Mouse (Mus musculus): ENCODE measurements around the gene Tox2.

The Tox2 gene

DNA sequence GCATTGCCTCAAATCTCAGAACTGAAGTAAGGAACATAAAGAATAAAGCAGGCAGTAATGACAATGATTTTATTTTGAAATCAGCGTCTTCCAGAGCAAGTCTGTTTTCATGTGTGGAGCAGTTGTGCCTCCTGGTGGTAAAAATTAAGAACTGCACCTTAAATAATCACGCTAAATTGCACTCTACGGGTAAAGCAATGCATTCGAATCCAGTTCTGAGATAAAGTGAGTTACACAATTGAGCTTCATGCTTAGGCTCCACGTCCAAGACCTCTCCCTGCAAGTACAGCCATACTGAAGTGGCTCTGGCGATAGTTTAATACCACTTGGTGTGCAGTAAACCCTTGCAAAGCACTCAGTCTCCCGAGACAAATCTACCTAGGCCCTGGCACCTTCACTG is 127.8 kb downstream of the Tox2 start:
- DNase-seq (ENCODE audit: low read depth), result peak; percentile 79

DNA sequence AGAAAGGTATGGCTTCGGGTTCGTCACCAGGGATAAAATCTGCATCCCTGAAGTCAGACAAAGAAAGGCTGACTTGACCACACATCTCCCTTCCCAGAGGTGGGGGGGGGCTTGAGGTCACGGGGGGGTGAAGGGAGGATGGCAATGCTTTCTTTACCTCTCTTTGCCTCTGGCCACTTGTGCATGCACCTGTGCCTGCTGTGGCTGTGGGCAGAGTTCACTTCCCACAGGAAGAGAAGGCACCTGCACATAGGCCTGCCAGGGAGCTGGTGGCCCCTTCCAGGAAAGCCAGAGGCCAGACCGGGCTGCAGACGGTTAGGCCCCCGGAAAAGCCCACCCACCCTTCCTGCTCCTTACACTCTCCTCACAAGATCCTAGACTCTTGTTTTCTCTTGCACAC is 128.5 kb downstream of the Tox2 start:
- DNase-seq (ENCODE audit: low read depth), result no peak

DNA sequence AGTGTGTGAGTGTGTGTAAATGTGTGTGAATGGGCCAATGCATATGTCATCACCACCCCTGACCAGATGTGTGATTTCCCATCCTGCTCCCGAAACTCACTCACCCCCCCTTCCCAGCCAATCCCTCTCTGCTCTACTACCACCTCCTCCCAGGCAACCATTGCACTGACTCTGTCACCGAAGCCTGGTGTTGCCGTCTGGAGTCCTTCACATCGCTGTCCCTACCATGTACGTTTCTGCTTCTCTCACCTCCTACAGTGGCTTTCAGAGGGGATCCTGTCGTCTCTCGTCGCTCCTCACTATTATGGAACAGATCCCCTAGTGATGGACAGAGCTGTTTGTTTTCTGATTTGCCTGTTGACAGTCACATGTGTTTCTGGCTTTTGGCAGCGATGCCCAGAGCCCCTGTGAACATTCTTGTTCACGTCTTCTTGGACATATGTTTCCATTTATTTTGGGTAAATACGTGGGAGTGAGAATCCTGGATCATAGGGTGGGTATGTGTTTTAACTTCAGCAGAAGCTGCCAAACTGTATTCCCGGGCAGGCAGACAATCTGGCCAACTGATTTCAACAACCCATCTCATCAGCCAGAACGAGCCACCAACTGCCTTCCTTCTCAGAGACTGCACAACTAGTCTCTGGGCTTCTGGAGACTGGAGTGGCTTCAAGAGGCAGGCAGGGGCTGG is 129.6 kb downstream of the Tox2 start:
- DNase-seq (ENCODE audit: low read depth), result no peak

DNA sequence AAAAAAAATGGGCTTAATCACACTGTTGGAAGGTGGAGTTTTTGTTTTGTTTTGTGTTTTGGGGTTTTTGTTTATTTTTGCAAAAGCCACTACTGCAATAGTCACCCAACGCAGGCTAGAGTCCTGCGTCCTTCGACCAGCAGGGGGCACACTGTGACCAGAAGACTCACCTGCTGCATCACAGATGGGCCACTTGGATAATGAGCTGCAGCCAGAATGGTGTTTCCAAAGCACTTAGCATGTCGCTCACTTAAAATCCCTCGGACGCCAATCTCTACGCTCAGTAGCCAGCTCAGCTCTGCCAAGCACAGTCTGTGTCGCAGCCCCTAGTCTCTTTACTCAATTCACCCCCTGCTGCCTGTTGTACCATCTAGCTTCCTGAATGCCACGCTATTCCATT is 137.3 kb downstream of the Tox2 start:
- peak; percentile 47 for DNase-seq (ENCODE audit: low read depth)

DNA sequence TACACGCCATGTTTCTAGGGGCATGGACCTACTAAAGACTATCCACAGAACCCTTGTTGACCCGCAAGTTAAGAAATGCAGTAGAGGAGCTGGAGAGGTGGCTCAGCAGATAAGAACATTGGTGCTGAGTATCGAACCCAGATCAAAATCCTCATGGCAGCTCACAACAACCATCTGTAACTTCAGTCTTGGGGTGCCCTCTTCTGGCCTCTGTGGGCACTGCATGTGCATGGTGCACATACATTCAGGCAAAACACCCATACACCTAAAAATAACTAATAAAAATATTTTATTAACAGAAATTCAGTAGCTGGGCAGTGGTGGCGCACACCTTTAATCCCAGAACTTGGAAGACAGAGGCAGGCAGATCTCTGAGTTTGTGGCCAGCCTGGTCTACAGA is 140.7 kb downstream of the Tox2 start:
- DNase-seq (ENCODE audit: low read depth), result peak; percentile 27

DNA sequence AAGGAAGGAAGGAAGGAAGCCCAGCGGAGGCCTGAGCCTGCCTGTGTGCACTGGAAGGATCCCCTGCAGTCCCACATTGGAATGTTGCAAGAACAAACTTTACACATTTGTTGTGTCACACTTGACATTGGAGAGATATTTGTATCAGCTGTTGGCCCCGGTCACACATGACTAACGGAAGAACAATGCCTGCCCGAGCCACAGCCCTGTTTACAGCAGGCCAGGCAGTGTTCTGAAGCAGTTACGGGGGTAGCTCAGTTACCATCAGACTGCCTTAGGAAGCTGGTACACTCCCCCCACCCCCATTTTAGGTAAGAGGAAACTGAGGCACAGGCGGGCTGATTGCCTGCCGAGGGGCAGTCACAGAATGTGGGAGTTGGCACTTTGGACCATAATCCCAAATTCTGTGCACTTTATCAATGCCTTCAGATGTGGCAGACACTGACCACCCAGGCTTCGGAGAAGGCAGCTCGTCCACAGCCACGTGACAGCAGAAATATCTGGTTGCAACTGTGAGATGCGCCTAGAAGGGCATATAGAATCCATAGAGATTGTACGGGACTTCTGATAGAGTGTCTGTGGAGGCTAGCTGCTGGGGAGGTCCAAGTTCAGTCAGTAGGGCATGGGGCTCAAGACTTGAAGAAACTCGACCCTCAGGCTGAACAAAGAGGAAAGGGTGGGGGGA is 142.2 kb downstream of the Tox2 start:
- no peak for DNase-seq (ENCODE audit: low read depth)

DNA sequence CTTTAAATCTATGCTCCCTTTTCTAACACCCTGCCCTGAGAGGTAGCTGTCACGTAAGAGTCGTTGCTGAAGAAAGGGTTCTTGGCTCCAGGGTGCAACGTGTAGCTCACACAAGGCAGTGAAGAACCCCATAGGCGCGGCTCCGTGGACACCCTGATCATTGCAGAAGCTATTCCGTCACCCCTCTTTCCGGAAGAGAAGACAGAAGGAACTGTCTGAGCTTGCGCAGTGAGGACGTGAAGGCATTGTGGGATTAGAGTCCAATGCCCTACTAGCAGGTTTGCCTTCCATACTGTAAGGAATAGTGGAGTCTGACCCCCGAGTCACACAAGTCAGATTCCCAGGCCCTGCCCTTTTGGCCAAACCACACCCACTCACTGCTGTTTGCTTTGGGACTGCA is 143.6 kb downstream of the Tox2 start:
- DNase-seq (ENCODE audit: low read depth), result no peak

DNA sequence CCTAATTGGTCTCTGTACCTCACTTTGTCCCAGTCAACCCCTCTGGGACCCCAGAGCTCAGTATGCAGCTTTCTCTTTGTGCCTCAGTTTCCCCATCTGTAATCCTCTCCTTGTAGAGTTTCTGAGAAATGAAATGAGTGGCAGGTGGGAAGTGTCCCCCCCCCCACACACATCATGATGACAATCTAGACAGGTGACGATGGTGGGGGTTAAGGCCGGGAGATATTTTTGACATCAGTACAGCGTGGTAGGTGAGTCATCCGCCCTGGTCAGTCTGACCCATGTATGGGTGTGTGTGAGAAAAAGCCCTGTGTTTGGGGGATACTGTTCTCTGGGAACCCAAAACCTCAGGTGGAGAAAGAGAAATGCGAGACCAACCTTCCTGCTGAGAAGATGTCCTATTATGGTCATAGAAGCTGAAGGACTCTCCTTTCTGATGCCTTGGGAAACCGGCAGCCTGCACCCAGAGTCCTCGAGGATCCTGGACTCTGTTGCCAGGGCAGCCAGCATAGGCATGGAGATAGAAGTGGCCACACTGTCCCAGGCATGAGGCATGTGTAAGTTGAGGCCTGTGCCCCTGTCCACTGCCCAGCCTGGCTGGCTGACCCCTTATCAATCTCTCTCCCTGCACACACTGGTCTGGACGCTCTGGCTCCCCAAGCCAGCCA is 144.7 kb downstream of the Tox2 start:
- no peak for DNase-seq (ENCODE audit: low read depth)

DNA sequence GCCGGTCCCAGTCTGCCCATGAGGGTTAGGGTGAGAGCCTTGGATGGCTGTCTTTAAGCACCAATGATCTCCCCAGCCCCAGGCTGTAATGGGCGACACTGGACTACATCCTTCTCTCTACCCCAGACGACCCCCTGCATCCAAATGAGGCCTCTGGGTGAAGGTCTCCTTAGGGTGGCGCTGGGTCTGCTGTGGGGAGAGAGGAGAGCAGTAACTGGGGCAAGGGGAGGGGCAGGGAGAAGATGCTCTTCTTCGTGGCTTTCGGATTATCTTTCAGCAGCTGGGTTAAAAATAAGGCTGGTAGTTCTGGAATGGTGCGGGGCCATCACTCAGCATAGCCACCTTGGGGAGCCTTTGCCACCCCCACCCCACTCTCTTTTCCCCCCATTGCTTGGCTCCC is 145.8 kb downstream of the Tox2 start:
- DNase-seq (ENCODE audit: low read depth), result no peak

DNA sequence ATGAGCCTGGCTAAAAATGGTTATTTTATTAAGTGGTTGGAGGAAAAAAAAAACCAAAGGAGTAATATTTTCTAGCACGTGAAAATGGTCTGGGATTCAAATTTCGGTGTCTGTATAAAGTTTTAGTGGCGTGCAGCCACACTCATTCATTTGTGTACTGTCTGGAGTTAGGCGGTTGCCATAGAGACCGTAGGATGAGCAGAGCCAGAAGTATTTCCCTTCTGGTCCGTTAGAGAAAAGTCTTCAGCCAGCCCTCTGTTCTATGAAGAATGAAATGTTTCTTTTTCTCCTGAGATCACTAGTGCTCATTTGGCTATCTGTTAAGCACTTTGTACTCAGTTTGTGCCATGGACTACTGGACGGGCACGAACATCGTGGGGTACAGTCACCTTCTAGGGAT is 146.5 kb downstream of the Tox2 start:
- no peak for DNase-seq (ENCODE audit: low read depth)

DNA sequence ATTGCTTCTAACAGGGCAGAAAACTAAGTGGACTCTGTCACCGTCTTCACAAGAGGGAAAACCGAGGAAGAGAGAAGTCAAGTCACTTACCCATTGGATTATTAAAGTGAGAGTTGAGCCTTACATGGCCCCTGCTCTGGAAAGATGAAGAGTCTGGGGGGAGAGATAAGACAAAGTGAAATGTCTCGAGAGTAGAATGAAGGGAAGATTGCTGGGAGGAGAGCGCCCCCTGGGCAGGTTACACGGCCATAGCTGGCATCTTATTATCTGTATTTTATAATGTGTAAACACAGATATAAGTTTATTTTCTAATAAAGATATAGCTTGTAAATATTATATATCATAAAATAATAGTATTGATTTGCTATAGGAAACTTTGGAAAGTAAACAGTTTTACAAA is 147.5 kb downstream of the Tox2 start:
- peak; percentile 10 for DNase-seq (ENCODE audit: low read depth)

DNA sequence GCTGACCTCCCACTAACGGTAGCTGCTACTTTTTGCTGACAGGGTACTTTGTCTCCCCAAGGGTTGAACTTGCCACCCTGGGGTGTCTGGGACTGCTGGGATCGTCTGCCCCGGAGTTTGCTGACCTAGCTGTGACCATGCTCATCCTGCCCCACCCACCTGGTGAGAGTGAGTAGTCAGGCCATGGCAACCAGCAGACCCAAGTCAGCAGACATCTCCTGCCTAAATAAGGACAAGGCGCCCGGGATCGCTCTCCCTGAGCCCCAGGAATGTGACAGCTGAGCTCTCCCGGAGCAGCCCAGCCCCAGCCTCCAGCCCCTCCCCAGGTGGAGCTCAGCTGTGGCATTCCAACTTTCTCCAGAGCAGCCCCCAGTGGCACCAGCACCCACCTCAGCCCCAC is 150.8 kb downstream of the Tox2 start:
- DNase-seq (ENCODE audit: low read depth), result no peak

DNA sequence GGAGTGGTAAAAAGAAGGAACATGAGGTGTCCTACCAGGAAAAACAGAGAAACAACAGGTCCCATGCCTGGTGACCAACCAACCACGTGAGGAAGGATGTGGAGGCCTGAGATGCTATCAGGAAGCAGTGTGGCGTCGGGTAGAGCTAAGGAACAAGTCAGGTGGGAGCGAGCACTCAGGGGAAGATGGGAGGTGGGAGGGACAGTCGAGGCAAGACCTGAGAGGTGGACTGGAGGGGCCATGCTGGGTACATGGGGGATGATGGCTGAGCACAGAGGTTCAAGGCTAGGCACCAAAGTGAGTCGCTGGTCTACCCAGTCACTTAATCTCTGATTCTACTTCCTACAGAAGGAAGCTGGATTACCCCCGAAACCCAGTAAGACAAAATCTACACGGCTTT is 152.7 kb downstream of the Tox2 start:
- no peak for DNase-seq (ENCODE audit: low read depth)

DNA sequence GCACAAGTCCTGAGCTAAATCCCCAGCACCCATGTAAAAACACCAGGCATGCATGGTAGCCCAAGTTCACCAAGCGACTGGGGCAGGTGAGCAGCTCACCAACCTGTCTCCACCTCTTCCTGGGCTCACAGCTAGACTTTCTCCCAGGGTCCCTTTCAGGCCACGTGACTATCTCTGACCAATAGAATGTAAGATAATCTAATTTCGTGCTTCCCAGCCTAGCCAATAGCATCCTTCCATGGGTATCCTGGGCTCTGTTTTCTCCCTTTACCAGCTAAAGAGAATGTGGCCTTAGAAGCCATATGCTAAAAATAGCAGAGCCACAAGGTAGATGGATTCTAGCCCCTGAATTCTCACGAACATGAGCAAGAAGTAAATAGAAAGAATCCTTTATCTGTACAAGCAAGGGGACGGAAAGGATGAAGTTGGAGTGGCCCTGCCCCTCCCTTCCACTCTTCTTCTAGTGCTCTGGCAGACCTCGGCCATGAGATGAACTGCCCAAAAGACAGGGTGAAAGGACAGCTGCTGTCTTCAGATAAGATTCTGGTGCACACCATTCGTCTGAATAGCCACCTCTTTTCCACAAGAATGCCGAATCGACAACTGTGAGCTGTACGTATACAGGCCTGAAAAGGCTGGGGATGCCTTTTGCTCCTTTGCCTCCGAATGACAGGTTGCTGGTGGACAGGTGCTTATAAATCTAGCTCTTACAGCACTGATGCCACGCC is 153.4 kb downstream of the Tox2 start:
- no peak for DNase-seq (ENCODE audit: low read depth)

DNA sequence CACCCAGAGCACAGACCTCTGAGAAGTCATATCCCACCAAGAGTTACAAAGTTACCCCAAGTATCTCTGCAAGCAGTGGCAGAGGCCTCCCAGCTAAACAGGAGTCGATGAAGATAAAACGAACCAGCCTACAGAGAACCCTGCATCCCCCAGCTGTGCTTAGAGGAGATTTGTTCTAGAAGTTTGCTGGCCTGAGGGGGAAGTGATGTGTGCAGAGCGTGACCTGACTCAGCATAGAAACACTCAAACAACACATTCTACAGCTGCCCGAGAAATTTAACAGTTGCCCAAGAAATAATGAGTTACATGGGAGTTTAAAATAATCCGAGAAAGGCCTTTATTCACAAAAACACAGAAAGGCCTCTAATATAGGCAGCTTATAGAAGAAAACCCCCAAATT is 155.7 kb downstream of the Tox2 start:
- no peak for DNase-seq (ENCODE audit: low read depth)

DNA sequence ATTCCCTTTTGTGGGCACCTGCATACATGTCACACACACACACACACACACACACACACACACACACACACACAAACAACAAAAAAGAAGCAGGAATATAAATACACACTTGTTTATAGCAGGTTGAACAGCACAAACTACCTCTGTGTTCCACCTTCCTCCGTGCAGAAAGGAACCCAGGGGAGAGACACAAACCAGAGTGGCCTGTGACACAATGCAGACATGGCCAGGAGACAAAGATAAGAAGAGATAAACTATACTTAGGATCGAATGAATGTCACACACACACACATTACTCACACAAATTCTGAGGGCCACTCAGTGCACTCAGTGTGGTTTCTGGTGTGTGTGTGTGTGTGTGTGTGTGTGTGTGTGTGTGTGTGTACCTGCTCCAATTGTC is 156.3 kb downstream of the Tox2 start:
- DNase-seq (ENCODE audit: low read depth), result no peak

DNA sequence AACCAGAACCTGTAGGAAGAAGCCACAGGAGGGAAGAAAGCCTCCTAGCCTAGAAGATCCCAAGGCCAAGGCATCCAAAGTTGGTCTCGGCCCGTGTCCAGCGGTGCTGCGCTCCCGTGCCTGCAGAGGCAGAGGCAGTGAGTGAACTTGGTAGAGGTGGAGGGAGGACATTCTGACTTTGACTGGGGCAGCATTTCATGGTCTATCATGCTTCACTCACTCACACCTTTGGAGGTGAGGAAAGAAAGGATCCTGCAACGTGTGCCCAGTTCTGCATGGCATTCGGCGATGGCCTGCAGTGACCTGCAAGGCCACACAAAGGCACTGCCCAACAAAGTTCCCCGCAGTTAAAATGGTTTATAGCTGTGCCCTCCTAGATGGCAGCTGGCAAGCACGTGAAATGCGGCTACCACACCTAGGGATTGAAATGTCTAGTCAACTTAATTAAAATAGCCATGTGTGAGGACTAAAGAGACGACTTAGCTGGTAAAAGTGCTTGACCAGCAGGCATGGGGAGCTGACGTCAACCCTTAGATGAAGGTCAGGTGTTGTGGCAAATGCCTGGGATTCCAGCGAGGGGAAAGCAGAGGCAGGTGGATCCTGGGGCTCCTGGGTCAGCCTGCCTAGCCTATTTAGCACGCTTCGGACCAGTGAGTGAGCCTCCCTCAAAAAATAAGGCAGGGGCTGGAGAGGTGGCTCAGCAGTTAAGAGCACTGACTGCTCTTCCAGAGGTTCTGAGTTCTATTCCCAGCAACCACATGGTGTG is 158.1 kb downstream of the Tox2 start:
- DNase-seq (ENCODE audit: low read depth), result no peak

DNA sequence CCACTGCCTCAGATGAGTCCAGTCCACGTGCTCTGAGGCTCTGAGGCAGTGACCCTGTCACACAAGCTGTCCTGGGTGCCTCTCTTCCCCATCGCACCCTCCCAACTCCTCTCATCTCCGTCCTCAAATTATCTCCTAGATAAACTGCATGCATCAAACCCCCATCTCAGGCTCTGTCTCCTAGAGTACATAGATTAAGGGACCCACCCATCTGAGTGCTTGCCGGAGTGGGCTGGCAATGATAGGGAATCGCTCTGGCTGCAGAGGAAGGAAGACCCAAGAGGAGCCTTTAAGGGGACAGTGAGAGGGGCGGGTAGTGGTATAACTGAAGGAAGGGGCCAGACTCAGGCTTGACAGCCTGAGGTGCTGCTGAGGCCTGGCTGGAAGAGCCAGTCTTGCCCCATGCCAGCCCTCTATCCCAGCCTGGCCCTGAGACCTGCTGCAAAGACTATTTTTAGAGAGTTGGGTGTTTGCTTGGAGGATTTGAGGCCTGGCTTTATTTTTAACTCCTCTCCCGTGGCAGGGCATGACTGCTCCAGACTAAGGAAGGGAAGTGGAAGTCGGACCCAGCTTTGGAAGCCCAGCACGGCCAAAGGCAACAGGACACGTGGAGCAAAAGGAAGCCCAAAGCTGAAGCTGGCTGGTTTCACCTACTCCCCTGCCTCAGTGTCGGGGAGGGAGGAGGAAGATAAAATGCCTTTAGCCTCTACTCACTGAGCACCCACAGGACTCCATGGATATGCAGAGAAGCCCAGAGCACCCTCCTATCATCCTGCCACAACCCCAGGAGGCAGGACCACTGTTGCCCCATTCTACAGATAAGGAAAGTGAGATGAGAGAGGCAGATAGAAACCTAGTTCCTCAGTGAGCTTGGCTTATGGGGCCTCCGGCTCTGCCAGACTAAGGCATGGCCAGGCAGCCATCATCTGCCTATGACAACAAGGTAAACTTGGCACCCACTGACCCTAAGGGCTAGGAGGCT is 160.3 kb downstream of the Tox2 start:
- no peak for DNase-seq (ENCODE audit: low read depth)

DNA sequence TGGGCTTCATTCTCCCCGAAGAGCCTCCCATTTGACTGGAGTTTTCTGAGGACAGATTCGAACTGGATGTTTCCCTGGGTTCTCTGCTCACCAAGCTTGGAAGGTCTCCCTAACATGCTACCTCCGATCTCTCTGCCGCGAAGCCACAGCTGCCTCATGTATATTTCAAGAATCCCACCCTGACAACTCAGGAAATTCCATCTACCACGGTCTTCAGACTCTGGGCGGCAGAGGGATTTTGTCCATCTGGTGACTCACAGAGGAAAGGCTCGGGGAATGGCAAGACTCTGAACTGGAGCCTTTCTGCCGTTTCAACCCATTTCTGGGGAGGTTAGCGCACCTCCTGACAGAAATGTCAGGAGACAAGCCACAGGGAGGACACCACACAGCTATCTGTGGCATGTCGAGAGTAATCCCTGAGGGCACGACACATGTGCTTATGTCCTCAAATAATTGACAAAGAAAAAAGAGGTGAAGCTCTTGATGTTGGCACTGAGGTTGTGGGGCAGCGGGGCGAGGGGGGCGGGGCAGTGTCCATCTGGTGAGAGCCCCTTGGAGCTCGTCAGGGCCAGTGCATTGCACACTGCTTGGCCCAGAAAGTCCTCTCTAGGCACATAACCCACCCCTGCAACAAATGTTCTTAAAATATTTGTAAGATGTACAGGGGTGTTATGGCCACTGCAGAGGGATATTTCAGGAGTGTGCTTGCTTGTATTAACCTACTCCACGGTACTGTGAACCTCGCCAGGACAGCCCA is 162.0 kb downstream of the Tox2 start:
- DNase-seq (ENCODE audit: low read depth), result no peak

DNA sequence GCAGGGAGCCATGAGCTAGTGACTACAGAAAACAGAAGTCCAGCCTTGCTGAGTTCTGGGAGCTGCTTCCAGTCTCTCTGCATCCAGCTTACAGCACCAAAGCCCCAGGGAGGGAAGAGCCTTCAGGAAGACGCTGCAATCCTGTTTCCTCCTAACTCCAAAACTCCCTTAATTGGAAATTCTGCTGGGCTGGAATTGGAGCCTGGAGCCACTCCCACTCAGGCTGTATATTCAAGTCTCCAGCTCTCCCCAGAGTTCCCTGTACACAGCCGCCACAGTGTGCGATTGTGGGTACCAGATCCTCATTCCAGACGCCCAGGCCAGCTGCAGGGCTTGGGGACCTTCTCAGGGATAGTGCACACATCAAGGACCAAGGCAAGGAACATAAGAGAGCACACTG is 167.2 kb downstream of the Tox2 start:
- no peak for DNase-seq (ENCODE audit: low read depth)
